Mouse (Mus musculus) gonadal fat pad, adult 2 months (tissue): ENCODE data around the gene Stip1. TPM values are rescaled to one million over a fixed set of nuclear protein-coding genes. Genes with fewer than 3 reads are reported as not detected.
"Not testable (repeated sequence)": the region's sequence is repeated elsewhere in the genome, so short reads cannot be mapped to it uniquely, and the experiment has no call there.

ENCODE experiments used
- DNase-seq: peaks from one replicate; pipeline ENCODE4 v3.0.0-alpha.2; 2012; ENCODE audit warnings: low read depth
- polyA plus RNA-seq: library from polyadenylated mRNA; depleted of rRNA; stranded (reverse); fragments of >200 nt; gene quantifications from 2 replicates; pipeline ENCODE4 v1.2.3, GENCODE M21; 2012; rRNA removed

Stip1 gene
- polyA plus RNA-seq = 42.0 and 46.0 TPM in 2 replicates

DNA sequence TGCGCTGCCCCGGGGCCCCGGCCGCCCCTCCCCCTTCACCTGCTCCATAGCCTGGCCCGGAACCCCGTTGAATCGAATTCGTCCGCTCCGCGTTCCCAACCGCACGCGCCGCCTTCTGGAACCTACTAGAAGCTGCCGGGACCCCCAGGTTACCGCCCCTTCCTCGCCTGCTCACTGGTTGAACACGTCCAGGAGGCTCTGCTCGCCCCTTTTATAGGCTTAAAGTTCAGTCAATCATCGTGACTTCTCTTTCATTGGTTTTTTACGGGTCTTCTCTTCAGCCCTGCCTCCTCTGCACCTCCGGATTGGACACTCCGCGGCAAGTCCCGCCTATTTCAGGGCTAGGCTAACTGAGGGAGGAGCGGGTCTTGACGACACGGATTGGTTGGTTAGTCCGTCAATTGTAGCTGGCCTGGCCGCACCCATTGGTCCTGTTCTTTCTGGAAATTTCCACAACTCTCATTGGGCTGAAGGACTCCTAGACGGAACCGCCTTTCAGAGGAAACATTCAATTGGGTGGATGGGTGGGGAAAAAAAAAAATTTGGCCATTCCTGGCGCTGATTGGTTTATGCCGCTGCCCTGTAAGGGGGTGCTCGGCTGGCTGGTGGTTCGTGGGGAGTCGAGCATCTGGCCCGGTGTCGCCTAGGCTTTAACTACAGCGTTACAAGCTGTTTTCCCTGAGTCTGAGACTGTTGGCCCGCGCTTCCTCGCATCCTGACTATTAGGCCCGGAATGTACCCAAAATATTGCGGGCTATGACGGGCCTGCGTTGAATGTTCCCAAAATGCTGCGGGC lies at the start of gene Stip1:
Gene Stip1 (minus strand): TSS at position 127 of the 796 bp plus-strand sequence.
- peak; percentile 100 for DNase-seq

DNA sequence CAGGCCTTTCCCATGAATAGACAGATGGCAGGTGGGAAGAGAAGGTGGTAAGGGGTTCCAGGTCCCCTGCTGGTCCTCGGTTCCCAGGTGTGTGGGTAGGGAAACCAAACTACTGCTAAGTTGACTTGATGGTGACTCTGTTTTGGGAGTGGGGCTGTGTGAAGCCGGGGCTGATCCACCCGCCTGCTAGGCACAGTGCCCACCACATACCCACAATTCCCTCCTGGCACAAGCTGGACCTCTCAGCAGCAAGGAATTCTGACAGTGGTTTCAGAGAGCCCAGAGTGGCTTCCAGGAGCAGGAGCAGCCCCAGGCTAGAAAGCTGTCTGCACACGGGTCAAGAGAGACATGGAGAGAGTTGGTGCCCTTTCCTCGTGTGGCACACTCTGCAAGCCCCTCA lies 49.3 kb upstream of the Stip1 start:
- DNase-seq = no peak

- no peak for DNase-seq
Observed at GRCm38 (mm10) chr19:7088558-7088957, 48.8 kb upstream of the Stip1 start.

DNA sequence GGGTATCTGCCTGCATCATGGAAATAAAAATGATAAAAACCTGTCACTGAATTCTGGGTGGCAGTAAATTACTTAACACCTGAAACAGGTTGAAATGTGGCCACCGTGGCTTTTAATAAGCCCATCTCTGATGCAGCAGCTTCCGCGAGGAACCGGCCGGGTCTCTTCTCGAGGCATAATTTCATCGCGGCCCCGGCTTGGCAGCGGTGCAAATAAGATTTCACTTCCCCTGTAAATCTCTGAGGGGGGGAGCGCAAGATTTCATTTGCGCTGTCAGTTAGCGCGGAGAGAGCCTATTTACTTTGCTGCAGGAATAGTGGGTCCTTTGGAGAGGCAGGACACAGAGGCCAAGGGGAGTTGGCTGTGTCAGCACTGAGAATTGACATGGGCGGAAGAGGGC lies 45.0 kb upstream of the Stip1 start:
- no peak for DNase-seq

- no peak for DNase-seq
Observed at GRCm38 (mm10) chr19:7083035-7083794, 43.4 kb upstream of the Stip1 start.

- DNase-seq = no peak
Observed at GRCm38 (mm10) chr19:7081516-7082266, 41.9 kb upstream of the Stip1 start.

- DNase-seq = no peak
Observed at GRCm38 (mm10) chr19:7078271-7078670, 38.5 kb upstream of the Stip1 start.

- DNase-seq = no peak
Observed at GRCm38 (mm10) chr19:7077666-7078065, 37.9 kb upstream of the Stip1 start.

- DNase-seq = not testable (repeated sequence)
Observed at GRCm38 (mm10) chr19:7075336-7075735, 35.6 kb upstream of the Stip1 start.

- DNase-seq = no peak
Observed at GRCm38 (mm10) chr19:7073997-7074781, 34.4 kb upstream of the Stip1 start.

- no peak for DNase-seq
Observed at GRCm38 (mm10) chr19:7072221-7072620, 32.5 kb upstream of the Stip1 start.

GRCm38 (mm10) chr19:7070775-7071174 lies 31.0 kb upstream of the Stip1 start:
- no peak for DNase-seq

GRCm38 (mm10) chr19:7069781-7070763 lies 30.3 kb upstream of the Stip1 start:
- no peak for DNase-seq

DNA sequence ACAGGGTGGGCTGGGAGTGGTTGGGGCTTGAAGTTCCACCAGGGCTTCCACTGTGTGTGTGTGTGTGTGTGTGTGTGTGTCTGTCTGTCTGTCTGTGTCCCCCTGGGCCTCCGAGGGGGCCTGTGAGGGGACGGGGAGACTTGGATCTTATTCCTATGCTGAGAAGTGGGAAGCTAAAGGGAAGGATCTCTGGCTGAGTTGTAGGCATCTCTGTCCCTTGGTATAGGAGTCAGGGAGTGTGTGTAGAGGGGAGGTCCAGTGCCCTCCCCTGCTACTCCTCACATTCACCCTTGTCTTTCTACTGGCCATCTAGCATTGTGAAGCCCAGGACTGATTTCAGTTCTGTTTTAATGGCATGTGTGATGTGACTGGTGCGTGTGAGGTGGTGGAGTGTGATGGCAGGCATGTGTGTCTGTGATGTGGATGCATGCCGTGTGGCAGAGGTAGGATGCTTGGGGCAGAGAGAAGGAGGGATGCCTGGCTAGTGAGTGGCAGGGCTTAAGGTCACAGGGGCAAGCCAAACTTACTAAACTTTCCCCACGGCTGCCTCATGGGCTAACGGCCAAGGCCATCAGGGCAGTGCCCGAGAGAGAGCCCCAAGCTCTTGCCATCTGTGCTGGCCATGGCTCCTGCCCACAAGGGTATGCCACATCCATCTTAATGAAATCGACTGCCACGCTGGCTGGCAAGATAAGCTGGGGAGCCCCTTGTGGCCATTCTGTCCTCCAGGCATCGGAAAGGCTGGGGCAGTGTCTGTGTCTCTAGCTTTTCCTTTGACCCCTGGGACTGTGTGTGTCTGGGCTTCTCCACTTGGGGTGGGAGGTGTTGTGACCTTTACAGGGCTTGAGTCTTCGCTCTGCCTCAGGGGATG lies 29.1 kb upstream of the Stip1 start:
- DNase-seq = no peak

GRCm38 (mm10) chr19:7068136-7068535 lies 28.4 kb upstream of the Stip1 start:
- DNase-seq = no peak

GRCm38 (mm10) chr19:7067344-7068050 lies 27.7 kb upstream of the Stip1 start:
- no peak for DNase-seq

DNA sequence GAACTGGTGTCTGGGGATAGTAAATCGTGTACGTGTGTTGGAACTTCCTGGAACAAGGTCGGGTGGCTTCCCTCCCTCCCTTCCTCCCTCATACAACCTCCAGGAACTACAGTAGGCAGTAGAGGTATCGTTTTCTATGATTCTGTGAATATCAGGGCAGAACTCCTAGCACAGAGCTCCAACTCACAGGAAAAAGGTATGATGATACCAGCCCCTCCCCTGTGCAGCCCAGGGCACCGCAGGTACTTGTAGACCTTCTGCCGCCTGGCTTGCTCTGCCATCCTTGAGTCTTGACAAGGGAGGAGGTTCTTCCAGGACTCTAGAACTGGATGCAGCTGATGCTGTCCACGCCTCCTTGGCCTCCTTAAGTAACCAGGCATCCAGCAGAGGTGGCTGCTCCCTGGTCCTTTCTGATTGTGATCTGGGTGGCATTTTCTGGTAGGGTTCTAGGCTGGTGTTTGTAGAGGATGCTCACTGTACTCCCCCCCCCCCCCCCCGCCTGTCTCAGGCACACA lies 27.1 kb upstream of the Stip1 start:
- DNase-seq = no peak
